Mouse (Mus musculus) myocyte (in vitro differentiated cells): ENCODE results near the gene Akt1. TPM values are rescaled to one million over a fixed set of nuclear protein-coding genes. Genes with fewer than 3 reads are reported as not detected.

Source experiments
- H3K27me3 ChIP-seq: one replicate; pipeline ENCODE4 v1.6.1; 2011; ENCODE audit not compliant: control insufficient read depth, insufficient read depth, insufficient read length
- H3K36me3 ChIP-seq: one replicate; pipeline ENCODE4 v1.6.1; 2011; ENCODE audit not compliant: control insufficient read depth, insufficient read depth
- H3K4me2 ChIP-seq: one replicate; pipeline ENCODE4 v1.6.1; 2011; ENCODE audit warnings: low read depth, control low read depth
- H3K4me3 ChIP-seq: one replicate; pipeline ENCODE4 v1.5.1; 2011; ENCODE audit warnings: mild to moderate bottlenecking, control low read depth, moderate library complexity
- H3K79me2 ChIP-seq: one replicate; pipeline ENCODE4 v1.6.1; 2011; ENCODE audit not compliant: control insufficient read depth, insufficient read depth
- H3ac ChIP-seq: one replicate; pipeline ENCODE4 v1.6.1; 2011; ENCODE audit not compliant: control insufficient read depth, insufficient read length
- E2F4 ChIP-seq: IDR thresholded peaks from one replicate; pipeline ENCODE4 v1.6.1; 2011; ENCODE audit warnings: mild to moderate bottlenecking, control low read depth, moderate library complexity; ENCODE audit not compliant: insufficient read depth
- MAX ChIP-seq: IDR thresholded peaks from one replicate; pipeline ENCODE4 v1.6.1; 2011; ENCODE audit warnings: low read depth, mild to moderate bottlenecking, control low read depth
- MYOD1 ChIP-seq, 3 experiments: IDR thresholded peaks; one replicate each; pipeline ENCODE4 v1.6.1; 2011; ENCODE audit warnings: control low read depth in 2 of 3, low read depth in 2 of 3, mild to moderate bottlenecking in 2 of 3, moderate library complexity in 1 of 3; ENCODE audit not compliant: insufficient read length in 2 of 3, control insufficient read depth in 1 of 3
- MYOG ChIP-seq, 3 experiments: IDR thresholded peaks; one replicate each; pipeline ENCODE4 v1.6.1; 2011; ENCODE audit warnings: control low read depth in 2 of 3, low read depth in 2 of 3, mild to moderate bottlenecking in 2 of 3; ENCODE audit not compliant: insufficient read length in 2 of 3, control insufficient read depth in 1 of 3, insufficient read depth in 1 of 3
- POLR2A ChIP-seq: IDR thresholded peaks from one replicate; pipeline ENCODE4 v1.6.1; 2011; ENCODE audit warnings: low read depth, mild to moderate bottlenecking, control low read depth, moderate library complexity; ENCODE audit not compliant: insufficient read length
- POLR2AphosphoS2 ChIP-seq: IDR thresholded peaks from one replicate; pipeline ENCODE4 v1.6.1; 2011; ENCODE audit warnings: low read depth, control low read depth; ENCODE audit not compliant: insufficient read length
- REST ChIP-seq: IDR thresholded peaks from one replicate; pipeline ENCODE4 v1.6.1; 2011; ENCODE audit warnings: mild to moderate bottlenecking, control low read depth, moderate library complexity; ENCODE audit not compliant: insufficient read depth, insufficient read length
- TCF12 ChIP-seq: IDR thresholded peaks from one replicate; pipeline ENCODE4 v1.6.1; 2011; ENCODE audit warnings: mild to moderate bottlenecking, control low read depth; ENCODE audit not compliant: poor library complexity, insufficient read depth, severe bottlenecking
- TCF3 ChIP-seq: IDR thresholded peaks from one replicate; pipeline ENCODE4 v1.6.1; 2011; ENCODE audit warnings: low read depth, control low read depth; ENCODE audit not compliant: insufficient read length
- USF1 ChIP-seq: IDR thresholded peaks from one replicate; pipeline ENCODE4 v1.6.1; 2011; ENCODE audit warnings: low read depth, mild to moderate bottlenecking, control low read depth, moderate library complexity
- polyA plus RNA-seq: library from polyadenylated mRNA; unstranded; fragments of >200 nt; fragmentation: generic; extraction: Trizol; gene quantifications from one replicate; pipeline ENCODE4 v1.2.1, GENCODE M21; 2012; ENCODE audit warnings: missing spikeins

Gene Akt1
- 352 TPM for polyA plus RNA-seq

- Histone ChIP-seq H3K27me3 (no peaks in the 10 kb centered on the region), H3K4me3 (peak within 1 kb of the TSS; percentile 60), H3ac (peak within 1 kb of the TSS; percentile 95), H3K79me2 (peaks cover 40% of the 10 kb centered on the region), H3K4me2 (peak within 1 kb of the TSS; percentile 88), H3K36me3 (peaks cover 8% of the 10 kb centered on the region)
- peak; percentile 84 for TF ChIP-seq POLR2A
- TF ChIP-seq POLR2AphosphoS2 = peak; percentile 46
- no peak for TF ChIP-seq MYOG (IDR thresholded peaks at IDR 0.05; ENCODE audit: control insufficient read depth in 1 of 3, insufficient read depth in 1 of 3, insufficient read length in 2 of 3, low read depth in 2 of 3)
Measured at GRCm38 (mm10) chr12:112674132-112675011, at the start of gene Akt1. TSS of gene Akt1 (minus strand) at chr12:112674884.

GRCm38 (mm10) chr12:112724077-112724805, 49.6 kb upstream of the Akt1 start:
- peak overlapping the region; percentile 86 for H3K4me2 ChIP-seq
- H3ac ChIP-seq = no peak overlapping the region
- no peaks in the 10 kb centered on the region for H3K36me3 ChIP-seq
- H3K79me2 ChIP-seq = peaks cover 5% of the 10 kb centered on the region
- H3K27me3 ChIP-seq = no peaks in the 10 kb centered on the region
- H3K4me3 ChIP-seq = peak overlapping the region; percentile 38
- no peak for TF ChIP-seq E2F4

GRCm38 (mm10) chr12:112723445-112723844, 48.8 kb upstream of the Akt1 start:
- Histone ChIP-seq H3K4me2 (peak overlapping the region; percentile 86), H3K4me3 (peak overlapping the region; percentile 38), H3K36me3 (no peaks in the 10 kb centered on the region), H3ac (no peak overlapping the region), H3K79me2 (peaks cover 5% of the 10 kb centered on the region), H3K27me3 (no peaks in the 10 kb centered on the region)
- TF ChIP-seq MYOD1 (IDR thresholded peaks at IDR 0.05; ENCODE audit: control insufficient read depth in 1 of 3, insufficient read length in 2 of 3, low read depth in 2 of 3) (no peak), REST (no peak), E2F4 (no peak)

GRCm38 (mm10) chr12:112723028-112723330, 48.3 kb upstream of the Akt1 start:
- Histone ChIP-seq H3K36me3 (no peaks in the 10 kb centered on the region), H3K27me3 (no peaks in the 10 kb centered on the region), H3K4me3 (peak overlapping the region; percentile 38), H3K79me2 (peaks cover 5% of the 10 kb centered on the region), H3ac (peak overlapping the region; percentile 21), H3K4me2 (peak overlapping the region; percentile 86)
- TF ChIP-seq TCF12 = no peak
- TF ChIP-seq MYOD1 (IDR thresholded peaks at IDR 0.05; ENCODE audit: control insufficient read depth in 1 of 3, insufficient read length in 2 of 3, low read depth in 2 of 3) = no peak
- TF ChIP-seq MAX = no peak
- TF ChIP-seq USF1 = no peak
- no peak for TF ChIP-seq POLR2AphosphoS2
- no peak for TF ChIP-seq MYOG (IDR thresholded peaks at IDR 0.05; ENCODE audit: control insufficient read depth in 1 of 3, insufficient read depth in 1 of 3, insufficient read length in 2 of 3, low read depth in 2 of 3)

GRCm38 (mm10) chr12:112722240-112723027, 47.8 kb upstream of the Akt1 start:
- Histone ChIP-seq H3K36me3 (no peaks in the 10 kb centered on the region), H3ac (peak overlapping the region; percentile 21), H3K4me2 (peak overlapping the region; percentile 86), H3K4me3 (peak overlapping the region; percentile 38), H3K79me2 (peaks cover 5% of the 10 kb centered on the region), H3K27me3 (no peaks in the 10 kb centered on the region)
- TF ChIP-seq POLR2AphosphoS2 (peak; percentile 46), TCF12 (no peak), TCF3 (no peak)
